Mouse (Mus musculus) liver, adult (tissue): Measurements from ENCODE around the gene Pde4b.

Experiments used
- GATA4 ChIP-seq: IDR thresholded peaks from 2 replicates; pipeline ENCODE4 v1.6.1; 2014; ENCODE audit warnings: mild to moderate bottlenecking, low read length; ENCODE audit not compliant: insufficient replicate concordance

Gene Pde4b

DNA sequence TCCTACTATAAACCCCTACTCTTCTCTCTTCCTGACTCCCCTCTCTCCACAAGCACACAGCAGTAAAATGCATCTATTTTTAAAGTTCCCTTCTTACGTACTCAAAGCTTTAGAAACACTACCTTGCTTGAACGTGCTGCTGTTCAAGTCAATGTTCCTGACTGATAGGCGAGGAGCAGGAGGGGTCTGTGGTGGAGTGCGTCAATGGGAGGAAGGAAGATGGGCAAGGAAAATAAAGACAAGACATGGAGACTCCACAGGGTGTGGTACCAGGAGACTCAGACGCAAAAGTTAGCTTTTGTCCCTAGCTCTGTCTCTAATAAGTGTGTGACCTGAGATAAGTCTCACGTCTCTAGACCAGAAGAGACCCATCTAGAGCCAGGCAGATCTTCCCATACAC is 556.7 kb downstream of the Pde4b start:
- TF ChIP-seq GATA4 = no peak

DNA sequence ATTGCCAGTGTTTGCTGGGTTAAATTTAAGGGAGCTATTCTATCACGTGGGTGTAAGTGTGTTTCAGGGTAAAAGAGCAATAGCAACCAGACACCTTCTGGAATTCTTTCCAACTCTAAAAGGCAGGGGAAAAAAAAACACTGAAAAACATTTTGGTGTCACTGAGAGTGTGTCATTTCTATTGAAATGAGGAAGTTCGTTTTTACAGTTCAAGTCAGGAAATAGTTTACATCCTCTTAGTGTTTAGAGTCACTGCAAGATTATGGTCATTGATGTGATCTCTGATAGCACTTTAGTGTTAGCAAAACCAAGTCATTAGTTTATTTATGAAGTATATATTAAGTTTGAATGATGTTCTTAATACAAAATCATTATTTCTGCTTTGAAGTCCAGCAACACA is 559.7 kb downstream of the Pde4b start:
- no peak for TF ChIP-seq GATA4

DNA sequence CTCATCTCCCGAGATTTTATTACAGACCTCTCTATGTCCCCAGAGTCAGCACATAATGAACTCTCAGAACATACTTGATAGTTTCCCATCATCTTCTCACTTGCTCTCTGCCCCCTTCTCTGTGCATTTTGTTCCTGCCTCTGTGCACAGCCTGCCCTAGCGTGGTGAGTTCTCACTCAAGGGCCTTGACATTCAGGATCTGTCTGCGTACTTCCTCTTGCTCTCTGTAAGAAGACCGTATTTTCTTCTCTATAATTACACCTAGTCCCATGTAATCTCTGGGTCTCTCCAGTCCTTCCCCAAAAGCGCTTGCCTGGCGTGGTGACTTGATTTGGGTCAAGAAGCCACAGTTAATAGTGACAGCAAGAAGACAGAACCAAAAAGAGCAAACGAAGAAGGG is 568.0 kb downstream of the Pde4b start:
- no peak for TF ChIP-seq GATA4

DNA sequence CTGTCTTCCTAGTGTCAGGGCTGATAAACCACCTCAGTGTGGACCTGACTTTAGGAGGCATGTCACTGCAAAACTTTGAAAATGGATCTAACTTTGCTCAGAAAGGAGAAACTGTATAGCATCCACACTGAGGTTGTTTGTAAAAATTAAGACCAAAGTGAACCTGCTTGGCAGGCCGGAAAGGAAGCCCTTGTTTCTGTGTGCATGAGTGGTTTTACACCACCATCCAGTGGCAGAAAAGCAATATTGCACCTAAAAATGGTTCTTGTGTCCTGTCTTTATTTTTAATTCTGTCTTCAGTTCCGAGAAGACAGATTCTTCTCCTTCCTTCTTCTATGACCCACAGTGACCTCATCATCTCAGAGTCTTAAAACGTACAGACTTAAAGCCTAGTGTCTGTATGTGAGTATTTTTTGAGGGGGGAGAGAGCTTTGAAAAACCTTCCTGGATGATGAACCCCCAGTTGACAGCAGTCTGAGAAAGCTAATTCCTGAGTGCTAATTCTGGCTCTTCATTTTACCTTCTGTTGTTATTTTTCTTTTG is 569.2 kb downstream of the Pde4b start:
- TF ChIP-seq GATA4 = no peak
